Mouse (Mus musculus) midbrain, embryonic 14.5 days (tissue): ENCODE data around the gene Alkbh2. TPM values are rescaled to one million over a fixed set of nuclear protein-coding genes. Genes with fewer than 3 reads are reported as not detected.
A peak's percentile ranks its signal among the peaks of the same experiment; 100 is the strongest.

Source experiments
- ATAC-seq: fragments of 200-750 bp; cut with Nextera tagmentation; 2 replicates; pipeline ENCODE4 v1.8.0; 2017; ENCODE audit warnings: moderate number of reproducible peaks, moderate library complexity; ENCODE audit not compliant: low FRiP score, low TSS enrichment
- DNase-seq: peaks from one replicate; pipeline ENCODE4 v3.0.0-alpha.2; 2015
- H3K27ac ChIP-seq: fragments of 300-500 bp; sonication (generic); replicated peaks from 2 replicates; pipeline ENCODE4 v1.5.1; 2014; ENCODE audit warnings: mild to moderate bottlenecking, low read depth, low read length, moderate library complexity
- H3K27me3 ChIP-seq: fragments of 300-500 bp; sonication (generic); 2 replicates; pipeline ENCODE4 v1.6.1; 2014; ENCODE audit warnings: low read length, control low read depth, mixed read lengths; ENCODE audit not compliant: control insufficient read depth, insufficient read depth
- H3K36me3 ChIP-seq: fragments of 300-500 bp; sonication (generic); 2 replicates; pipeline ENCODE4 v1.6.1; 2014; ENCODE audit warnings: low read length, control low read depth; ENCODE audit not compliant: control insufficient read depth, insufficient read depth
- H3K4me1 ChIP-seq: fragments of 300-500 bp; sonication (generic); 2 replicates; pipeline ENCODE4 v1.6.1; 2014; ENCODE audit warnings: mild to moderate bottlenecking, antibody characterized with exemption, low read length, control low read depth; ENCODE audit not compliant: control insufficient read depth, insufficient read depth
- H3K4me2 ChIP-seq: fragments of 300-500 bp; sonication (generic); 2 replicates; pipeline ENCODE4 v1.6.1; 2014; ENCODE audit warnings: mild to moderate bottlenecking, low read length, moderate library complexity
- H3K4me3 ChIP-seq: fragments of 300-500 bp; sonication (generic); replicated peaks from 2 replicates; pipeline ENCODE4 v1.5.1; 2014; ENCODE audit warnings: low read depth, low read length
- H3K9ac ChIP-seq: fragments of 300-500 bp; sonication (generic); replicated peaks from 2 replicates; pipeline ENCODE4 v1.6.1; 2014; ENCODE audit warnings: mild to moderate bottlenecking, low read length, moderate library complexity
- H3K9me3 ChIP-seq: fragments of 300-500 bp; sonication (generic); 2 replicates; pipeline ENCODE4 v1.6.1; 2016; ENCODE audit warnings: low read length, control low read depth, mixed read lengths; ENCODE audit not compliant: control insufficient read depth
- WGBS: fragments of 180-500 bp; shearing (Covaris S2); extraction: QIAGEN DNeasy Blood & Tissue Kit; methylation state at CpG from one replicate; pipeline ENCODE4 v1.1.7; 2014; 5-methylcytosine and 5-hydroxymethylcytosine counted together
- polyA plus RNA-seq: library from polyadenylated mRNA; unstranded; fragments of >200 nt; fragmentation: Nextera tagmentation; extraction: Ambion mirVana; gene quantifications from 2 replicates; pipeline ENCODE4 v1.2.1, GENCODE M21; 2014

Alkbh2 gene
- polyA plus RNA-seq, 1 experiment from 2014 or later, result 5.2 TPM

DNA sequence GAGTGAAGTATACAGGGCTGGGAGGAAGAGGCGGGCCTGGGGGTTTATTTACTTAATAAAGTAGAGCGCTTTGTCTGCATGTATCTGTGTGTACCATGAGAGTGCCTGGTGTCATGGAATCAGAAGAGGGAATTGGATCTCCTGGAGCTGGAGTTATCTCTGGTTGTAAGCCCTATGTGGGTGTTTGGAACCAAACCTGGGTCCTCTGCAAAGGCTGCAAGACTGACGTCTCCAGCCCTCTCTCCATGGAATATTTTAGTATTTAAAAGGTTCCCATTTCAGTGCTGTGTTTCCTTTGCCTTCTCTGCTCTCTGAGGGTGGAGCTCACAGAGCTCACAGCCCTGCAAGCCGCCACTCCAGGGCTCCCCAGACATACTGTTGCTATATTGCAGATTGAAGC, 8.2 kb downstream of the Alkbh2 start:
- no peaks in the 10 kb centered on the region for H3K9me3 ChIP-seq
- DNase-seq (no peak), ATAC-seq (no peak)
- H3K9ac ChIP-seq, result no peak overlapping the region
- H3K36me3 ChIP-seq, result peaks cover 95% of the 10 kb centered on the region
- no peak overlapping the region for H3K4me2 ChIP-seq
- no peak overlapping the region for H3K27ac ChIP-seq
- H3K27me3 ChIP-seq, result no peaks in the 10 kb centered on the region
- no peaks in the 10 kb centered on the region for H3K4me1 ChIP-seq
- H3K4me3 ChIP-seq, result no peak overlapping the region
- 84% methylated on average over 4 of the region's 4 CpGs for WGBS

DNA sequence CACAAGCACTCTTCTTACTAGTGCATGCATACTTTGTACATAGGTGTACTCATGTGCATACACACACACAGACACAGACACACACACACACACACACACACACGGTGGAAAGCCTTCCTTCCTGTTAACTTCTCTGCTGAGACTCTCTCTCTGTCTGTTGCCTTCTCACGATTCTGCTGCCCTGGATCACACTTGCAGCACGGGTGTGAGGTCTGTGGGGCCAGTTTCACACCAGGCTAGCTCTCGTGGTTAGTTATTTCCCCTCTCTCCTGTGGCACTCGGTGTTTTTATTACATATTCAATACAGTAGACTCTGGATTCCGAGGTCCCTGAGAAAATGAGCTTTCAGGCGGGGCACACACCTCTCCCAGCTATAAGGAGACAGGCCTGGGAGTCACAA, 11.4 kb downstream of the Alkbh2 start:
- Histone ChIP-seq H3K4me3 (no peak overlapping the region), H3K27me3 (no peaks in the 10 kb centered on the region), H3K9ac (no peak overlapping the region), H3K9me3 (no peaks in the 10 kb centered on the region), H3K4me2 (no peak overlapping the region), H3K36me3 (peaks cover 93% of the 10 kb centered on the region), H3K4me1 (no peaks in the 10 kb centered on the region), H3K27ac (no peak overlapping the region)
- DNase-seq (no peak), ATAC-seq (no peak)
- WGBS, result 91% methylated on average over 7 of the region's 7 CpGs

DNA sequence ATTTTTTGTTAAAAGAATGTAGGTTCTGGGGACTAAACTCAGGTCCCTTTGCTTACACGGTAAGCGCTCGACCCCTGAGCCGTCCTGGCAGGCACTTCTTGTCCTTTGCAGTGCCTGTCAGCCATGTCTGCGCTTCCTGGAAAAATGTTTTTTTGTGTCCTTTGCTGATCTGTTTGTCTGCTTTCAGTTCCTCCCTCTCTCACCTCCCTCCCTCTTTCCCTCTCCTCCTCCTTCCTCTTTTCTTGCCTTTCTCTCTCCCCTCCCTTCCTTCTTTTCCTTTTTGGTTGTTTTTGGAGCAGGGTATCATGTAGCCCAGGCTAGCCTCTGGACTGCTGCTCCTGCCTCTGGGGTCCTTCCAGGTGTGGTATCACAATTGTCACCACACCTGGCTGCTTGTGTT, 13.0 kb downstream of the Alkbh2 start:
- Histone ChIP-seq H3K36me3 (peaks cover 93% of the 10 kb centered on the region), H3K27ac (no peak overlapping the region), H3K4me2 (no peak overlapping the region), H3K9me3 (no peaks in the 10 kb centered on the region), H3K9ac (no peak overlapping the region), H3K4me3 (no peak overlapping the region), H3K27me3 (no peaks in the 10 kb centered on the region), H3K4me1 (no peaks in the 10 kb centered on the region)
- ATAC-seq (no peak), DNase-seq (no peak)
- 90% methylated on average over 5 of the region's 5 CpGs for WGBS

DNA sequence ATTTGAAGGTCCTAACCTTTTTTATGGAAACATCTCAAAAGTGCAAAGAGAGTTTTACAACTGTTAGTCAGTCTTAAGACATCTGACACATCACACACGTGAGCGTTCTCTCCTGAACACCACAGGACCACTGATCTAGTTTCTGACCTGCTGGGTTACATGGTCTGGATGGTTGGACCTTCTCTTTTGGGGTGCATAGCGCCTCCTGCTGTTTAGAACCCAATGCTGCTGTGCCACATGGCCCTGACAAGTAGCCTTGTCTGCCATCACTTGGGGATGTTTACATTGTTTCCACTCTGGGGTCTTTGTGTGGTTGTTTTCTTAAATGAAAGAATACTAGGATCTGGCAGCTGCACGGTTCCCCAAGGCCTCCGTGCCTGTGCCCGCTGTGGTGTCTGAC, 14.7 kb downstream of the Alkbh2 start:
- ATAC-seq (no peak), DNase-seq (no peak)
- Histone ChIP-seq H3K4me1 (no peaks in the 10 kb centered on the region), H3K4me2 (no peak overlapping the region), H3K27ac (no peak overlapping the region), H3K4me3 (no peak overlapping the region), H3K9me3 (no peaks in the 10 kb centered on the region), H3K9ac (no peak overlapping the region), H3K27me3 (no peaks in the 10 kb centered on the region), H3K36me3 (peaks cover 93% of the 10 kb centered on the region)
- 89% methylated on average over 6 of the region's 6 CpGs for WGBS

DNA sequence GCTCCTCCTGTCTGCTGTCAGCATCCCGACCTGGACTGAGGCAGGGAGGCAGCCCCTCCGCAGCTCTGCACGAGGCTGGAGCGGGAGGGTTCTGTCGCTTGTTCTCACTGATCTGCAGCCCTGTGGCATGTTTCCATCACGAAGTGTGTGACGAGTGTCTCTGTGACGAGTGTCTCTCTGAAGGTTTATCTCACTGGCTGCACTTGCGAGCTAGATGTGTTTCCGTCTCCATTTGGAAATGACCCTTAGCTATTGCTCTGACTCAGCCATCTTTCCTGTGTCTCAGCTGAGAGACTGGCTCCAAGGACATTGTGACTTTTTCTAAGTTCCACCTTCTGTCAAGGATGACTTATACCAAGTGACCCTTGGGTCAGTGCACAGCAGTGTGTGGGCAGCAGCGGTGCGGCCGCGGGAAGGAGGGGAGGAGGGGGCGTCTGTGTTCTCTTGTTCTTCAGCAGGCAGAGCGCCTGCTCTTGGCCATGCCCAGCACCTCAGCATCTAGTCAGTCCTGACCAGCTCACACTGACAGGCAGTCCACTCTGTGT, 21.6 kb downstream of the Alkbh2 start:
- ATAC-seq, result no peak

DNA sequence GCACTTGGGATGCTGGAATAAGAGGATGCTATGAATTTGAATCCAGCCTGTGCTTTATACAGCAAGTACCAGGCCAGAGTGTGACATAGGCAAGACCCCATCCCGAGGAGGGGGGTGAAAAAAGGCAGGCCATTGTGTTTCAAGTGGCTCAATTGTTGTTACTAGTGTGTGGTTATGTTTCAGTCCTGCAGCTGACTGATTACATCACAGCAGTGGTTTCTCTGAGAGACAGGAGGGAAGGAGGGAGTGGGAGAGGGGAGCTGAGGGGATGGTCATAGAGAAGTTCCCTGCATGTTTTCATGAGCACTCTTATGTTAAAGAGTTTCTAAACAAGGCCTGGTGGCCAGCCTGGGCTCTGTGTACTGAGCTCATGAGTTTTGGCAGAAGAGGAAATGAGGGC, 25.2 kb downstream of the Alkbh2 start:
- DNase-seq (no peak), ATAC-seq (no peak)
- no peak overlapping the region for H3K4me2 ChIP-seq
- peaks cover 38% of the 10 kb centered on the region for H3K36me3 ChIP-seq
- H3K4me1 ChIP-seq, result peaks cover 13% of the 10 kb centered on the region
- H3K4me3 ChIP-seq, result no peak overlapping the region
- H3K27ac ChIP-seq, result no peak overlapping the region
- no peaks in the 10 kb centered on the region for H3K27me3 ChIP-seq
- no peaks in the 10 kb centered on the region for H3K9me3 ChIP-seq
- no peak overlapping the region for H3K9ac ChIP-seq
- whole genome bisulfite sequencing, result 78% methylated on average over 1 of the region's 1 CpGs

More for the DNA sequence above, 21.6 kb downstream of the Alkbh2 start:
- no peak overlapping the region for H3K9ac ChIP-seq
- WGBS, result 88% methylated on average over 16 of the region's 16 CpGs
- peaks cover 75% of the 10 kb centered on the region for H3K36me3 ChIP-seq
- H3K4me2 ChIP-seq, result no peak overlapping the region
- H3K4me3 ChIP-seq, result no peak overlapping the region
- H3K9me3 ChIP-seq, result no peaks in the 10 kb centered on the region
- peaks cover under 1% of the 10 kb centered on the region; the same call in 1 of the 2 replicates for H3K4me1 ChIP-seq
- H3K27ac ChIP-seq, result no peak overlapping the region
- H3K27me3 ChIP-seq, result no peaks in the 10 kb centered on the region
- DNase-seq, result no peak

DNA sequence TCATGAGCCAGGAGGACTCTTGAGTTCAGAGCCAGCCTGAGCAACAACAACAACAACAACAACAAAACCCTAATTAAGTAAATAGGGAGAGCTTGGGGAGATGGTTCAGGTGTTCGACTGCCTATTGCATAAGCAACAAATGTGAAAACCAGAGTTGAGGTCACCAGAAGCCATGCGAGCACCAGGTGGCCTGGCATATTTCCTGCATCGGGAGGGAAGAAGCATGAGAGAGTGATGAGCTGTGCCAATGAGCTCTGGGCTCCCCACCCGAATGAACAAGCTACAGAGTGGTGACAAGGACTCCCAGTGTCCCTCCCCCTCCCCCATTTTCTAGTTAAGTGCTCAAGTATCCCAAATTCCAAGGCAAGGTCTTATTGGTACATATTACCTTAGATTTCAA, 26.1 kb downstream of the Alkbh2 start:
- 92% methylated on average over 4 of the region's 4 CpGs for WGBS
- peaks cover 36% of the 10 kb centered on the region for H3K36me3 ChIP-seq
- H3K27ac ChIP-seq, result no peak overlapping the region
- no peak for DNase-seq
- H3K9ac ChIP-seq, result no peak overlapping the region
- H3K4me3 ChIP-seq, result no peak overlapping the region
- no peak overlapping the region; the same call in 1 of the 2 replicates for H3K4me2 ChIP-seq
- H3K27me3 ChIP-seq, result no peaks in the 10 kb centered on the region
- ATAC-seq, result no peak
- H3K9me3 ChIP-seq, result no peaks in the 10 kb centered on the region
- H3K4me1 ChIP-seq, result peaks cover 13% of the 10 kb centered on the region

DNA sequence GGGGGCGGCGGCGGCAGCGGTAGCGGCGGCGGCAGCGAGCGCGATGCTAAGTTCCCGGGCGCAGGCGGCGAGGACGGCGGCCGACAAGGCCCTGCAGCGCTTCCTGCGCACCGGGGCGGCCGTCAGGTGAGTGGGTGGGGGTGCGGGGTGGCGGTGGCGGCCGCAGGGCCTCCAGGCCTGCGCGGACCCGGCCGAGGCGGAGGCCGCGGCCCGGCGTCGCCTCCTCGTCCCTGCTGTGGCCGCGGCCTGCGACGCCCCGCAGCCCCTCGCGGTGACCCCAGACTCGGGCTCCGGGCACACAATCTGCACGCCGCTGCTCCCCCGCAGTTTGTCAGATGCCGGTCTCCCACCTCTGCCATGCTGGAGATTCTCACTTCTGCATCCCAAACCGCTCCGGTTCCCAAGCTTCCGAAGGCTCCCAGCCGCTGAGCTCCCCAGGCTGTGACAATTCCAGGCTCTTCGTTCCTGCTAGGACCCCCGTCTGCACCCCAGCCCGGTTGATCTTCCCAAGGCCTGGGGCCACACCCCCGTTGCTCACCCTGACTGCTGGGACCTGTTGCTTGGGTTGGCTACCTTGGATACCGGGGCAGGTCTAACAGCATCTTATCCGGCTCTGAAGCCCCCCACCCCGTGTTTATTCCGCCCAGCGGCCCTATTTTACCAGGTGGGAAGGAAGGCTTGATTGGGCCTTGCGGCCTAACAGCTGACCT, 27.5 kb downstream of the Alkbh2 start:
- H3K27me3 ChIP-seq, result no peaks in the 10 kb centered on the region
- WGBS, result 3% methylated on average over 58 of the region's 64 CpGs
- peaks cover 13% of the 10 kb centered on the region for H3K4me1 ChIP-seq
- peak overlapping the region; percentile 84 for H3K4me2 ChIP-seq
- ATAC-seq (peak; percentile 69; the same call in 1 of the 2 replicates), DNase-seq (no peak)
- peak overlapping the region; percentile 95 for H3K9ac ChIP-seq
- no peaks in the 10 kb centered on the region for H3K9me3 ChIP-seq
- peak overlapping the region; percentile 92 for H3K4me3 ChIP-seq
- H3K36me3 ChIP-seq, result peaks cover 23% of the 10 kb centered on the region
- peak overlapping the region; percentile 80 for H3K27ac ChIP-seq
